Mouse (Mus musculus) WW6 (cell line): Measurements from ENCODE around the gene Auts2.

Source experiments
- DNase-seq: peaks from one replicate; pipeline ENCODE4 v3.0.0-alpha.2; 2013; ENCODE audit warnings: low read depth, low spot score

Gene Auts2

GRCm38 (mm10) chr5:132450071-132450470 is 93.1 kb downstream of the Auts2 start:
- no peak for DNase-seq

- DNase-seq: no peak
Measured at GRCm38 (mm10) chr5:132448401-132449066, 94.6 kb downstream of the Auts2 start.

- no peak for DNase-seq
Measured at GRCm38 (mm10) chr5:132445213-132445954, 97.8 kb downstream of the Auts2 start.

- no peak for DNase-seq
Measured at GRCm38 (mm10) chr5:132442948-132443347, 100.2 kb downstream of the Auts2 start.

GRCm38 (mm10) chr5:132438414-132438813 is 104.7 kb downstream of the Auts2 start:
- DNase-seq: no peak

GRCm38 (mm10) chr5:132437994-132438393 is 105.2 kb downstream of the Auts2 start:
- DNase-seq: no peak

- DNase-seq: no peak
Measured at GRCm38 (mm10) chr5:132437478-132437877, 105.7 kb downstream of the Auts2 start.

- no peak for DNase-seq
Measured at GRCm38 (mm10) chr5:132436901-132437300, 106.2 kb downstream of the Auts2 start.

- DNase-seq: no peak
Measured at GRCm38 (mm10) chr5:132436473-132436872, 106.7 kb downstream of the Auts2 start.

GRCm38 (mm10) chr5:132435401-132435800 is 107.7 kb downstream of the Auts2 start:
- no peak for DNase-seq

- DNase-seq: no peak
Measured at GRCm38 (mm10) chr5:132433377-132434115, 109.6 kb downstream of the Auts2 start.

GRCm38 (mm10) chr5:132429363-132429762 is 113.8 kb downstream of the Auts2 start:
- DNase-seq: no peak

- no peak for DNase-seq
Measured at GRCm38 (mm10) chr5:132426342-132426741, 116.8 kb downstream of the Auts2 start.

- no peak for DNase-seq
Measured at GRCm38 (mm10) chr5:132425792-132426309, 117.3 kb downstream of the Auts2 start.

GRCm38 (mm10) chr5:132410338-132410852 is 132.7 kb downstream of the Auts2 start:
- DNase-seq: no peak

GRCm38 (mm10) chr5:132408892-132409575 is 134.1 kb downstream of the Auts2 start:
- no peak for DNase-seq

GRCm38 (mm10) chr5:132400556-132400955 is 142.6 kb downstream of the Auts2 start:
- DNase-seq: no peak

- DNase-seq: no peak
Measured at GRCm38 (mm10) chr5:132399486-132399885, 143.7 kb downstream of the Auts2 start.

- DNase-seq: no peak
Measured at GRCm38 (mm10) chr5:132395922-132396321, 147.2 kb downstream of the Auts2 start.

GRCm38 (mm10) chr5:132394800-132395575 is 148.2 kb downstream of the Auts2 start:
- DNase-seq: no peak
